Mouse (Mus musculus) retina, postnatal 7 days (tissue): ENCODE data around the gene Smu1.

Experiments used
- DNase-seq: peaks from one replicate; pipeline ENCODE4 v3.0.0-alpha.2; 2012; ENCODE audit warnings: low read depth, low spot score

Smu1 gene

DNA sequence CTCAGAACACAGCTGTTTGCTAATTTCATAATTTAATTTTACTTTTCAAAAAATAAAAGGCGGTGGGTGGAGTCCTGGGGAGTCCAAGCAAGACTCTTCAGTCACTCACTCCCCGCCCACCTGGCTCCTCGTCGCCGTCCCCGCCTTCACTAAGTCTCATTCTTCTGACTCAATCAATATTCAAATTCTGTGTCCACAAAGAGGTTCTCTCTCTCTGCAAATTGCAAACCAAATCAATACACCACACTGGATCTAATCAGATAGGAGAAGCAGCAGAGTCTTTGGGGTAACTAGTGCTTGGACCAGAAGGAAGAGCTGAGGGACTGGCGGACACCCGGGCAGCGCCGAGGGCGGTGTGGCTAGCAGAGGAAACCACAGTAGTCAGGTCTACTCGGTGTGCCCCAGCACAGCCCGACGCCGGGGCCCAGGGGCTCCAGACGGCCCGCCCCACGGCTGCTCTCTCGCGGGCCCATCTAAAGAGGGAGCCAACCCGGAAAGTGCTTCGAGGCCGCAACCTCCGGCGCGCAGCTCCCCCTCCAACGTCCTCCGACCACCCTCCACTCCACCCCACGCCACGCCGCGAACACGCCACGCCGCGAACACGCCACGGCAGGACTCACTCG, 455 bp downstream of the Smu1 start:
- no peak for DNase-seq

DNA sequence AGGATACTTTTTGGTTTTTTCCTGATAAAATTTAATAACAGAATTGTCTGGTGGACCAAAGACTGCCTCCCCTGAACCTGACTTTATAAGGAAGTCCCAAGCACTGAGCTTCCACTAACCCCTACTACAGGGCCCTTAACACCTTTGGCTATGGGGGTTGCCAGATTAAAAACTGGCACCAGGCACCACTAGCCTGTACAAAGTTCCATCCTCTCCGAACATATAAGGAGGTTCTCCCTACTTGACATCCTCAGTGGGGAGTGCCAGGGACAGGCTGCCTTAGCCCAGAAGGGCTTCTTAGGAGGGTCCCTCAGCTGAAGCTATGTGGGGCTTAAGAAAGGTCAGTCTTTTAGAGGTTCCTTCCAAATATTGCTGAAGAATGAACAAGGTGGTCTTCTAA, 22.4 kb downstream of the Smu1 start:
- no peak for DNase-seq

DNA sequence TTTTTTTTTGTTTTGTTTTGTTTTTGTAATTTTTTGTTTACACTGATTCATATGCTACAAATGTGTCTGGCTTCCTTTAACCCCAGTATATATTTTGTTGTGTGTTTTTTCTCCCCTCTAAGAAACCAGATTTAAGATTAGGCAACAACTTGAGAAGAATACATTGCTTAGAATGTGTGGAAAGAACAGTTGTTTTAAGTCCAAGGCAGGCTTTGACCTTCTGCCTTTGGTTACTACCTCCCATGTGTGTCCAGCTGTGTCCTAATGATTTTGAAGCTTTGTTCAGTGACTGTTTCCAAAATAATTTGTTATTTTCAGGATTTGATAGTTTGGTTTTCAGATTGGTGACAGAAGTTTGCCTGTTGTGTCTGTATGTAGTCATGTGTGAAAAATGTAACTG, 26.5 kb downstream of the Smu1 start:
- DNase-seq, result no peak

DNA sequence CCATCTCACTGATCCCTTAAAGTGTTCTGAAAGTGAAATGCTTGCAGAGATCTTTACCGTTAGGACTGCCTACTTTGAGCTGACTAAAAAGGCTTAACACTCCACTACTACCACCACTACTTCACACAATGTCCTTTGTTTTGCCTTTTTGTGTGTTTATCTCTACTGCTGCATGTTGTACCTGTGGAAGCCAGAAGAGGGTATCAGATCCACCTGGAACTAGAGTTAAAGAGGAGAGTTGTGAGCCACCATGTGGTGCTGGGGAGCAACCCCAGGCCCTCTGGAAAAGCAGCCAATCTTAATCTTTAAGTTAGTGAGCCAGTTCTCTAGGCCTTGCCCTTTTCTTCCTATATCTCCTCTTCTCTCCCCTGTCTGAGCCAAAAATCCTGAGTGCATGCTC, 30.5 kb downstream of the Smu1 start:
- DNase-seq, result no peak

DNA sequence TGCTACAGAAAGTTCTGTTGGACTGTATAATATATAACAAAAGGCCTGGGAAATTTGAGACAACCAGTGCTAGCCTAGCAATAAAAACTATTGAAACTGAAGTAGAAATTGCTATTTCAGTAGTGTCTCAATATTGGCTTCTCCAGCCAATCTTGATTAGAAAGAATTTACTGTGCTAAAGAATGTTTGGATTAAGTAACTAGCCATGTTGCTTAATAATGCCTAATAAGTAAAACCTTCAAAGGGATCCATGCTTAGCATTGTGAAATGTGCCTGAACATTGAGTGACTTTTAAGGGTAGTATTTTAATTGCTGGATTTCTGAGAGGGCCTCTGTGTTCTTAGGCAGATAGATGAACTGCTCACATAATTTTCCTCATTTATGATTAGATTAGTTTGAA, 32.2 kb downstream of the Smu1 start:
- DNase-seq, result no peak

DNA sequence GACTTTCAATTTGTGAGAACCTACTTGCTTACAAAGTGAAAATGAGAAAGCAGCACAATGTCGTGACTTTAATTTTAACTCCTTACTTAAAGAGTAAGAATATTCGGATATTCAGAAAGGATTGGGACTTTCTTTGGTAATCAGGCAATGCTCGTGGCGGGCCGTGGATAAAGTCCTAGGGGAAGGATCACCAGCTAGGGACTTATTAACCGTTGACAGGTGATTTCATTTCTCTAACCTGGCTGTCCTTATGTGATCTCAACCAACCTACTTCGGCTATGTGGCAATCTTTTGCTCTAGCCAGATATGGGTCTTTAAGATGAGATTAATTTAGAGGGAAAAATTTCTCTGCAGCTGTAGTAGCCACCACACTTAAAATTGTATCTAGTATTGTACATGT, 32.6 kb downstream of the Smu1 start:
- DNase-seq, result no peak

DNA sequence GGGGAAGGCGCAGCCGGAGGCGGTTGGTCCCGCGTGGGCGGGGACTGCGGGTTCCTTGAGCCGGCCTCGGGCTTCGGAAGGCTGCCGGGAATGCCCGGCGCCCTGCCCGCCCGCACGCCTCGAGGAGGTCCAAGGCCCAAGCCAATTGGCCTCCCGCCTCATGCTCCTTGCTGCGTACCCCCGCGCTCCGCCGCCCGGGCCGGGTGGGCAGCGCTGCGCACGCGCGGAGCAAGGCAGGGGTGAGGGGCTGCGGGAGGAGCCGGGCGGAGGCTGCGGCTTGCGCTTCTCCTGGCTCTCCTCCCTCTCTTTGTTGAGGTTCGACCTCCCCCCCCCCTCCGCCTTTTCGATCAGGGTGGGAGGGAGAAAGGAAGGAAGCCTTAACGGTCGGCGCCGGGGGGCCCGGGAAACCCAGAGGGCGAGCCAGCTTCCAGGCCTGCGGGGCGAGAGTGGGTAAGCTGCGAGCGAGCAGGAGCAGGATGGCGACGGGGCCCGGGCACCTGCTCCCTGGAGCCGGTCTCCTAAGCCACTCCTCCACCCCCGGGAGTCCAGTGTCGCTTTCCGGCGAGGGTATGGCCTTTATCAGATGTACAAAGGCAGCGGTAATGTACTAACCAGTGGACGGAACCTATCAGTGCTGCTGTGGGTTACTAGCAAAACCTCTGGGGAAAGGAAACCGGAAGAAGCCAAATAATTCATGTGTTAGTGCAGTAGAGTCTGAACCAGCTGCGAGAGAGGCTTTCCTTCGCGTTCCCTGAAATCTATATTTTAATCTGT, 34.8 kb downstream of the Smu1 start:
- peak; percentile 61 for DNase-seq

DNA sequence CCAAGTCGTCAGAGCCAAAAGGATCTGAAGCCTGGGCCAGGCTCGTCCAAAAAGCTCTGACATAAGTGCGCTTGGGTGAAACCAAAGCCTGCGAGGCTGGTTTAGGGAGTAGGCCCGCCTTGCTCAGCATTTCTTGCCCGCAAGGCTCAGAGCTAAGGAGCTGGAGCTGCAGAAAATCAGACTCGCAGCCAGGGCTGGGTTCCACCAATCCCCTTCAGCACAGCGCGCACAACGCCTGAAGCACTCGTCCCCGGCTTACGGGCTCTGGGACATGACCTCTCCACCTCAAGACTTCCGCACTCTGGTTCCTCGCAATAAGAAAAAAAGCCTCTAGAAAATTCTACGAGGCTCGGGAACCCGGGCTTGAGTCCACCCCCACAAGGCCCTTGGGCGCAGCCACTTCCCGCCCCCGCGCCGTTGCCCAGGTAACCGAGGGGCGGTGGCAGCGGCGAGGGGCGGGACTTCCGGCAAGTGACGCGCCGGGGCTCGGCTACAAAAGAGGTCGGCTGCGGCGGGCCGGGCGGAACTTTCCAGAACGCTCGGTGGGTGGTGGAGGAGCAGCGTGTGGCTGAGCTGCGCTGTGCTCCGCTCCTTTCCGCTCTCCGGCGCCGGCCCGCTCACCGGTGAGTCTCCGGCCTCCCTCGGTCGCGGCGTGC, 35.6 kb downstream of the Smu1 start, which contains the start of gene Dnaja1:
Gene Dnaja1, plus strand, starts transcription at position 140 of the 656 bp plus-strand sequence.
- peak; percentile 92 for DNase-seq

DNA sequence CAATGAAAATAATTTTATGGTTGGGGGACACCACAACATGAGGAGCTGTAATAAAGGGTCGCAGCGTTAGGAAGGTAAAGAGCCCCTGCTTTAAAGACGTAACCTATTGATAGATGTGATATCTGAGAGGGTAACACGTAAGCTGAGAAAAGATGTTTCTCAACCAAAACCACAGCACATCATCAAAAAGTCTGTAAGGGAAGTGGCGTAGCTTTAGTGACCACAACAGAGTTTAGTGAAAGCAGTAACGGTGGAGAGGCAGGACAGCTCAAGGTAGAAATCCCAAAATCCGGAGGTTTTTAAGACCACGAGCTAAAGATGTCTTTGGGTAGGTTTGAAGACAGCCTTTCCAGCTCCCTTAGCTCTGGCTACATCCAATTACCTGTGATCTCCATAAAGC, 36.8 kb downstream of the Smu1 start:
- DNase-seq, result no peak

DNA sequence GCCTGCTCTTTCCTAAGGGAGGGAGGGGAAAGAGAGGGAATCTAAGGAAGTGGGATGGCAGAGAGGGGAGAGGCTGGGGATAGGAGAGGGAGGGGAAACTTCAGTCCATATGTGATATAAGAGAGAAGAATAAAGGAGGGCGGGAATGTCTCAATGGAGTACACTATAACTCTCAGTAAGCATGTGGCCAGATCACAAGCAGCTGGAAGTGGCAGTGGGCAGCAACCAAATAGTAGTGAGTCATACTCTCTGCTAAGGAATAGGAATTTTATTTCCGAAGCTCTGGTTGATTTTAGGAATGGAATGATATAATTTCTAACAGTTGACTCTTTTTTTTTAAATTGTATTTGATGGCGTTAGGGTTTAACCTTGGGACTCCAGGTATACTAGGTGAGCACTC, 40.6 kb downstream of the Smu1 start:
- no peak for DNase-seq

DNA sequence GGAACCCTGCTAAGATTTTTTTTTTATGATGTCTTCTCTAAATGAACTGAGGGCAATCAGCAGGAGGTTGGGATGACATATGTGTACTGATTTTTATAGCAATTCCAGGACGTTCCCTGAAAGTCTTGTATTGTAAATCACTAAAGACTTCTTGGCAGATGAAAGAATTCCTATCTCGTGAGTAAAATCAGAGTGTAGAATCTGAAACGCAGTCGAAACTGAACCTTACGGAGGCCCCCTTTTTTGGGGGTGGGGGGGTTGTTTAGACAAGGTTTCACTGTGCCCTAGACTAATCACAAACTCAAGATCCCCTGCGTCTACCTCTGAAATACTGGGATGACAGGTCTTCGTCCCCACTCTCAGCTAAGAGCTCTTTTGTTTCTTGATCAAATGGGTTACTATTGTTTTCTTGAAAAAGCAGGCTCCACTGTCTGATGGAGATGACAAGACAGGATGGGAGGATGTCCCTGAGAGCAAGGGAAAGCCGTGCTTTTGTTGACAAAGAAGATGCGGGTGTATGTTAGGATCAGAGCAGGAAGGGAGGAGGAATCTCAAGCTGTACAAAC, 53.9 kb downstream of the Smu1 start:
- DNase-seq, result no peak

DNA sequence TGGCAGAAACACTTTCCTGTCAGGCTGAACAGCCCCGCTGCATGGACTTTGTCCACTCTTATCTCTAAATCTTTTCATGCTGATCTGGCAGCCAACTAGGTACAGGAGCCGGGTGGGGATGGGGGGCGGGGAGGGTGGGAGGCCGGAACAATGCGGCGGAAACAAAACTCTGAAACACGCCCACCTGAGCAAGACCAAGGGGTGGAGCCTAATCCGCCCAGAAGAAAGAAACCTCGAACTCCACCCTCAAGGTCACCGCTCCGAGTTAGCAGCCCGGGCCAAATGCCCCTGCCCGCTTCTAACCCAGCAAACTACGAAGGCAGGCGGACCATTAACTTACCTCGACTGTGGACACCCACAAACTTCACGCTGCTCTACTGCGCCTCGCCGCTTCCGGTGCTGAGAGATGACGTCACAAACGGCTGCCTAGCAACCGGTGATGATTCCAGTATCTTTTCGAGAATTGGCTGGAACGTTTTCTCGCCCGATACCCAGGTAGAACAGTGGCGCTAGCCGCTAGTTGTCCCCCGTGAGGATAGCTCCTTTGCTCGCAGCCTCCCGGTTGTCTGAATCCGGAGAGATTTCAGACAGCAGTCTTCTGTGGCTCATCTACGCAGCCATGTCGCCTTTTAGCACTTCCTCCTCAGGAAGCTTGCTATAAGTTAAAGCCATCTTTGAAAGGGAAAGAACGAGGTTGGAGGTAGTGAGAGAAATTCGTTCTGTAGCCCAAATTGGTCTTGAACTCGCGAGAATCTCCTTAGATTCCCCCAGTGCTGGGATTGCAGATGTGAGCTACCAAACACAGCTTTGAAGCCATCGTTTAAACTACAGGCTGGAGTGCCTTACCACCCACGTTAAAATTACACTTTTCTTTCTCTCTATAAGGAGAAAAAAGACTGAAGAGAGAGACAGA, 54.7 kb downstream of the Smu1 start, which contains the start of gene Aptx:
Gene Aptx, minus strand, starts transcription at position 398 of the 913 bp plus-strand sequence.
- DNase-seq, result peak; percentile 91

DNA sequence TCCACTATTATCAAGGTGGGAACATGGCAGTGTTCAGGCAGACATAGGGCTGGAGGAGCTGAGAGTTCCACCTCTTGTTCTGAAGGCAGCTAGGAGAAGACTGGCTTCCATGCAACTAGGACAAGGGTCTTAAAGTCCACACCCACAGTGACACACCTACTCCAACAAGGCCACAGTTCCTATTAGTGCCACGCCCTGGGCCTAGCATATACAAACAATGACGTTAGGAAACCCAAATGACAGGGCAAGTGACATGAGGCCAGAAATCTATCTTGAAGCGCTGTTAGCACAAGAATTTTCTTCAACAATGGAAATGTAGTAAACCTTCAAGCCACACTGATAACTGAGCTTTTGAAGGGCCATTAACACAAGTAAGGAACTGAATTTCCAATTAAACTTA, 55.9 kb downstream of the Smu1 start:
- no peak for DNase-seq

DNA sequence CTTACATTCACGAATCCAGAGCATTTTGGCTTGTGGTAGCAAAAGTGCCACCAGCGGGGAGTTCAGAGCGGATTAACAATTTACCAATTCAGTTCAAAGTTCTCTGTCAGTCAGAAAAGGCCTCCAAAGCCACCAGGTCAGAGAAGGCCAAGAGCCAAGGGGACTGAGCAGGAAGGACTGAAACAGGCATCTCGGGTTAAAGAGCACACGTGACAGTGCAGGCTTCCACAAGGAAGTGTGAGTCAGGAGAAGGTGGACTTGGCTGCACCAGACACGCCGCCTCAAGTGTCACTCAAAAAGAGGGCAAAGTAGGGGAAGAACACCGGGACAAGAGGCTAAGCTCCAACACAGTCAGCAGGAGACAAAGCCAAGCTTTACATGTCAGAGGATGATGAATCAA, 57.5 kb downstream of the Smu1 start:
- DNase-seq, result no peak

DNA sequence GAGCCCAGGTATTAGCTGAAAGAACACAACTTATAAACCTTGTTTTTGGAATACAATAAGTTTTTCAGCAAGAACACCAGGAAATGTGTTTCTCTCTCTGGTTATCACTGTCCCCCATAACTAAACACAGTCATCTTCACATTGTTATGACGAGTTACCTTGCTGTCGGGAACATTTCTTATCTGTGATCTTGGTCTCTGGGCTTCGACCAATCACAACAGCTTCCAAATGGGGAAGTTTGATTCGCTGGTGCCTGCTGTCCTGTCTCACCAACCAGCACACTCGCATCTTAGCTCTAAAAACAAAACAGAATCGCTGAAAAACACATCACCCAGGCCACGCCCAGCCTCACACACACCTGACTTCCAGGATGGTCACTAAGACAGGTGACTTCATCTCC, 60.7 kb downstream of the Smu1 start:
- DNase-seq, result no peak

DNA sequence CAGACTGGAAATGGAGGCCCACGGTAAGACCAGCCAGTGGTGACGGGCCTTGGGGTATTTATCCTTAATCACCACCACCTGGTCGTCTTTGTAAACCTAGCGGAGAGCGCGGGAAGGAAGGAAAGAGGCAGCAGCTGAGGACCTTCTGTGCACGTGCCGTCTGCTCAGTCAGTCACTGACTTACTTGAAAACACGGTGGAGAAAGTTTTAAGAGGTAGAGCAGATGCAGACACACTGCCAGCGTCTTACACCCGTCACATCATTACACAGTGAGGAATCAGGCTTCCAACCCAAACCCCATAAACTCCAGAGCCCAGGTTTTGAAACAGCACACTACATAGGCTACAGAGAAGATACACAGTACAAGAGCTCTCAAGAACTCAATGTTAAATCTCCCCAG, 66.6 kb downstream of the Smu1 start:
- no peak for DNase-seq
